Mouse (Mus musculus) yolk sac, embryonic 10.5 days (tissue): ENCODE data around the gene Ap2a2.
A peak's percentile ranks its signal among the peaks of the same experiment; 100 is the strongest.

Source experiments
- DNase-seq: peaks from one replicate; pipeline ENCODE4 v3.0.0-alpha.2; 2017; ENCODE audit warnings: low spot score

Gene Ap2a2

GRCm38 (mm10) chr7:141561682-141562391 lies at the start of gene Ap2a2:
TSS of gene Ap2a2 (plus strand) at chr7:141562173.
- DNase-seq = peak; percentile 95

- no peak for DNase-seq
Observed at GRCm38 (mm10) chr7:141517638-141518037, 44.3 kb upstream of the Ap2a2 start.

GRCm38 (mm10) chr7:141518296-141518695 lies 43.7 kb upstream of the Ap2a2 start:
- no peak for DNase-seq

- no peak for DNase-seq
Observed at GRCm38 (mm10) chr7:141518926-141519325, 43.0 kb upstream of the Ap2a2 start.

GRCm38 (mm10) chr7:141519795-141520194 lies 42.2 kb upstream of the Ap2a2 start:
- no peak for DNase-seq

- DNase-seq = no peak
Observed at GRCm38 (mm10) chr7:141523007-141523406, 39.0 kb upstream of the Ap2a2 start.

- DNase-seq = no peak
Observed at GRCm38 (mm10) chr7:141524271-141524670, 37.7 kb upstream of the Ap2a2 start.

GRCm38 (mm10) chr7:141524760-141525579 lies 37.0 kb upstream of the Ap2a2 start:
- peak; percentile 50 for DNase-seq

- DNase-seq = no peak
Observed at GRCm38 (mm10) chr7:141525580-141525925, 36.4 kb upstream of the Ap2a2 start.

- no peak for DNase-seq
Observed at GRCm38 (mm10) chr7:141535570-141535969, 26.4 kb upstream of the Ap2a2 start.

GRCm38 (mm10) chr7:141538852-141539555 lies 23.0 kb upstream of the Ap2a2 start:
- peak; percentile 23 for DNase-seq

- DNase-seq = peak; percentile 98
Observed at GRCm38 (mm10) chr7:141539556-141540311, 22.2 kb upstream of the Ap2a2 start, which contains the start of gene Chid1. TSS of gene Chid1 (minus strand) at chr7:141539857.

GRCm38 (mm10) chr7:141540312-141541081 lies 21.5 kb upstream of the Ap2a2 start:
- DNase-seq = peak; percentile 26

GRCm38 (mm10) chr7:141541681-141542080 lies 20.3 kb upstream of the Ap2a2 start:
- DNase-seq = no peak

- no peak for DNase-seq
Observed at GRCm38 (mm10) chr7:141542588-141542987, 19.4 kb upstream of the Ap2a2 start.

GRCm38 (mm10) chr7:141544654-141545053 lies 17.3 kb upstream of the Ap2a2 start:
- DNase-seq = no peak

GRCm38 (mm10) chr7:141549432-141550061 lies 12.4 kb upstream of the Ap2a2 start:
- no peak for DNase-seq

GRCm38 (mm10) chr7:141550464-141550863 lies 11.5 kb upstream of the Ap2a2 start:
- no peak for DNase-seq

GRCm38 (mm10) chr7:141558329-141558776 lies 3.6 kb upstream of the Ap2a2 start:
- no peak for DNase-seq

GRCm38 (mm10) chr7:141558946-141559345 lies 3.0 kb upstream of the Ap2a2 start:
- DNase-seq = no peak
